Mouse (Mus musculus) hindbrain, embryonic 14.5 days (tissue): ENCODE results near the gene Slit1. TPM values are rescaled to one million over a fixed set of nuclear protein-coding genes. Genes with fewer than 3 reads are reported as not detected.

Source experiments
- ATAC-seq: fragments of 200-750 bp; cut with Nextera tagmentation; 2 replicates; pipeline ENCODE4 v1.8.0; 2017; ENCODE audit warnings: moderate number of reproducible peaks, mild to moderate bottlenecking, moderate TSS enrichment, moderate library complexity; ENCODE audit not compliant: low FRiP score
- DNase-seq: peaks from one replicate; pipeline ENCODE4 v3.0.0-alpha.2; 2015; ENCODE audit warnings: low spot score
- H3K27ac ChIP-seq: fragments of 300-500 bp; sonication (generic); 2 replicates; pipeline ENCODE4 v1.5.1; 2014; ENCODE audit warnings: mild to moderate bottlenecking, moderate library complexity
- H3K27me3 ChIP-seq: fragments of 300-500 bp; sonication (generic); 2 replicates; pipeline ENCODE4 v1.6.1; 2014; ENCODE audit warnings: mild to moderate bottlenecking, low read length, mixed read lengths; ENCODE audit not compliant: control insufficient read depth, insufficient read depth
- H3K36me3 ChIP-seq: fragments of 300-500 bp; sonication (generic); replicated peaks from 2 replicates; pipeline ENCODE4 v1.6.1; 2014; ENCODE audit not compliant: control insufficient read depth, insufficient read depth
- H3K4me1 ChIP-seq: fragments of 300-500 bp; sonication (generic); replicated peaks from 2 replicates; pipeline ENCODE4 v1.6.1; 2014; ENCODE audit warnings: antibody characterized with exemption, low read length, mixed read lengths; ENCODE audit not compliant: control insufficient read depth, insufficient read depth
- H3K4me2 ChIP-seq: fragments of 300-500 bp; sonication (generic); replicated peaks from 2 replicates; pipeline ENCODE4 v1.6.1; 2014; ENCODE audit warnings: mild to moderate bottlenecking, moderate library complexity
- H3K4me3 ChIP-seq: fragments of 300-500 bp; sonication (generic); replicated peaks from 2 replicates; pipeline ENCODE4 v1.5.1; 2014; ENCODE audit warnings: mild to moderate bottlenecking, low read length
- H3K9ac ChIP-seq: fragments of 300-500 bp; sonication (generic); 2 replicates; pipeline ENCODE4 v1.6.1; 2014
- H3K9me3 ChIP-seq: fragments of 300-500 bp; sonication (generic); 2 replicates; pipeline ENCODE4 v1.6.1; 2016; ENCODE audit warnings: low read length; ENCODE audit not compliant: control insufficient read depth
- WGBS: fragments of 180-500 bp; shearing (Covaris S2); extraction: QIAGEN DNeasy Blood & Tissue Kit; methylation state at CpG from one replicate; pipeline ENCODE4 v1.1.7; 2014; 5-methylcytosine and 5-hydroxymethylcytosine counted together
- polyA plus RNA-seq: library from polyadenylated mRNA; unstranded; fragments of >200 nt; fragmentation: Nextera tagmentation; extraction: Ambion mirVana; gene quantifications from 2 replicates; pipeline ENCODE4 v1.2.1, GENCODE M21; 2014

The Slit1 gene
- polyA plus RNA-seq, 1 experiment from 2014 or later = 36.4 TPM

GRCm38 (mm10) chr19:41587431-41588222, 155.8 kb downstream of the Slit1 start:
- H3K9ac ChIP-seq = no peak overlapping the region
- no peak overlapping the region for H3K4me2 ChIP-seq
- no peak overlapping the region for H3K27ac ChIP-seq
- 80% methylated on average over 20 of the region's 20 CpGs for WGBS
- peaks cover 5% of the 10 kb centered on the region; the same call in 1 of the 2 replicates for H3K4me1 ChIP-seq
- no peaks in the 10 kb centered on the region for H3K27me3 ChIP-seq
- H3K36me3 ChIP-seq = peaks cover 34% of the 10 kb centered on the region
- H3K9me3 ChIP-seq = no peaks in the 10 kb centered on the region
- DNase-seq (no peak), ATAC-seq (no peak)
- H3K4me3 ChIP-seq = no peak overlapping the region

- DNase-seq (no peak), ATAC-seq (no peak)
- Histone ChIP-seq H3K4me3 (no peak overlapping the region), H3K27ac (no peak overlapping the region), H3K9ac (no peak overlapping the region), H3K27me3 (no peaks in the 10 kb centered on the region), H3K4me2 (no peak overlapping the region), H3K9me3 (no peaks in the 10 kb centered on the region), H3K4me1 (0 out of 2 replicates have a peak, but pooled peaks cover under 1% of the 10 kb centered on the region), H3K36me3 (peaks cover 43% of the 10 kb centered on the region)
- 92% methylated on average over 10 of the region's 10 CpGs for WGBS
Observed at GRCm38 (mm10) chr19:41586752-41587151, 156.7 kb downstream of the Slit1 start.

GRCm38 (mm10) chr19:41582918-41583514, 160.4 kb downstream of the Slit1 start:
- H3K27ac ChIP-seq = no peak overlapping the region
- H3K36me3 ChIP-seq = peaks cover 50% of the 10 kb centered on the region
- no peaks in the 10 kb centered on the region for H3K9me3 ChIP-seq
- H3K4me1 ChIP-seq = no peaks in the 10 kb centered on the region
- no peak overlapping the region for H3K9ac ChIP-seq
- DNase-seq (no peak), ATAC-seq (no peak)
- no peak overlapping the region for H3K4me2 ChIP-seq
- H3K4me3 ChIP-seq = no peak overlapping the region
- no peaks in the 10 kb centered on the region for H3K27me3 ChIP-seq
- 96% methylated on average over 5 of the region's 5 CpGs for WGBS

GRCm38 (mm10) chr19:41581706-41582420, 161.6 kb downstream of the Slit1 start, which contains the start of gene Gm340:
Gene Gm340 (plus strand): TSS chr19:41582370.
- no peak within 1 kb of the TSS for H3K27ac ChIP-seq
- no peak within 1 kb of the TSS for H3K9ac ChIP-seq
- no peaks in the 10 kb centered on the region for H3K27me3 ChIP-seq
- WGBS = 94% methylated on average over 23 of the region's 23 CpGs
- no peaks in the 10 kb centered on the region for H3K4me1 ChIP-seq
- H3K9me3 ChIP-seq = no peaks in the 10 kb centered on the region
- DNase-seq (no peak), ATAC-seq (no peak)
- H3K36me3 ChIP-seq = peaks cover 50% of the 10 kb centered on the region
- H3K4me3 ChIP-seq = no peak within 1 kb of the TSS
- H3K4me2 ChIP-seq = no peak within 1 kb of the TSS

- ATAC-seq (no peak), DNase-seq (no peak)
- Histone ChIP-seq H3K36me3 (peaks cover 33% of the 10 kb centered on the region), H3K4me2 (no peak overlapping the region), H3K27ac (no peak overlapping the region), H3K27me3 (no peaks in the 10 kb centered on the region), H3K4me1 (no peaks in the 10 kb centered on the region), H3K9ac (no peak overlapping the region), H3K9me3 (no peaks in the 10 kb centered on the region), H3K4me3 (no peak overlapping the region)
- 84% methylated on average over 4 of the region's 4 CpGs for WGBS
Observed at GRCm38 (mm10) chr19:41579311-41579920, 164.0 kb downstream of the Slit1 start.

- peaks cover 15% of the 10 kb centered on the region for H3K36me3 ChIP-seq
- H3K27ac ChIP-seq = no peak overlapping the region
- H3K9ac ChIP-seq = no peak overlapping the region
- DNase-seq (no peak), ATAC-seq (no peak)
- no peaks in the 10 kb centered on the region for H3K9me3 ChIP-seq
- H3K4me2 ChIP-seq = no peak overlapping the region
- H3K27me3 ChIP-seq = no peaks in the 10 kb centered on the region
- no peak overlapping the region for H3K4me3 ChIP-seq
- no peaks in the 10 kb centered on the region for H3K4me1 ChIP-seq
Observed at GRCm38 (mm10) chr19:41577576-41577975, 165.9 kb downstream of the Slit1 start.

GRCm38 (mm10) chr19:41573700-41574099, 169.8 kb downstream of the Slit1 start:
- no peak for DNase-seq
- Histone ChIP-seq H3K27ac (no peak overlapping the region), H3K27me3 (no peaks in the 10 kb centered on the region), H3K9me3 (no peaks in the 10 kb centered on the region), H3K9ac (no peak overlapping the region), H3K4me2 (no peak overlapping the region), H3K4me1 (no peaks in the 10 kb centered on the region), H3K4me3 (no peak overlapping the region), H3K36me3 (peaks cover 3% of the 10 kb centered on the region; the same call in 1 of the 2 replicates)
- WGBS = 88% methylated on average over 2 of the region's 2 CpGs
- no peak for ATAC-seq

GRCm38 (mm10) chr19:41568791-41569190, 174.7 kb downstream of the Slit1 start:
- Histone ChIP-seq H3K27me3 (no peaks in the 10 kb centered on the region), H3K4me1 (no peaks in the 10 kb centered on the region), H3K9me3 (no peaks in the 10 kb centered on the region), H3K36me3 (no peaks in the 10 kb centered on the region), H3K4me2 (no peak overlapping the region), H3K4me3 (no peak overlapping the region), H3K9ac (no peak overlapping the region), H3K27ac (no peak overlapping the region)
- no peak for DNase-seq
- no peak for ATAC-seq
- WGBS = 87% methylated on average over 2 of the region's 2 CpGs

GRCm38 (mm10) chr19:41560856-41561255, 182.6 kb downstream of the Slit1 start:
- H3K4me2 ChIP-seq = no peak overlapping the region
- 95% methylated on average over 3 of the region's 3 CpGs for WGBS
- H3K27ac ChIP-seq = no peak overlapping the region
- no peak overlapping the region for H3K9ac ChIP-seq
- H3K9me3 ChIP-seq = no peaks in the 10 kb centered on the region
- peaks cover 34% of the 10 kb centered on the region for H3K36me3 ChIP-seq
- H3K4me3 ChIP-seq = no peak overlapping the region
- no peaks in the 10 kb centered on the region for H3K27me3 ChIP-seq
- ATAC-seq (no peak), DNase-seq (no peak)
- 0 out of 2 replicates have a peak, but pooled peaks cover 4% of the 10 kb centered on the region for H3K4me1 ChIP-seq
